Comparison of ENCODE assay signal across 7 mouse cellular contexts in the genomic region with DNA sequence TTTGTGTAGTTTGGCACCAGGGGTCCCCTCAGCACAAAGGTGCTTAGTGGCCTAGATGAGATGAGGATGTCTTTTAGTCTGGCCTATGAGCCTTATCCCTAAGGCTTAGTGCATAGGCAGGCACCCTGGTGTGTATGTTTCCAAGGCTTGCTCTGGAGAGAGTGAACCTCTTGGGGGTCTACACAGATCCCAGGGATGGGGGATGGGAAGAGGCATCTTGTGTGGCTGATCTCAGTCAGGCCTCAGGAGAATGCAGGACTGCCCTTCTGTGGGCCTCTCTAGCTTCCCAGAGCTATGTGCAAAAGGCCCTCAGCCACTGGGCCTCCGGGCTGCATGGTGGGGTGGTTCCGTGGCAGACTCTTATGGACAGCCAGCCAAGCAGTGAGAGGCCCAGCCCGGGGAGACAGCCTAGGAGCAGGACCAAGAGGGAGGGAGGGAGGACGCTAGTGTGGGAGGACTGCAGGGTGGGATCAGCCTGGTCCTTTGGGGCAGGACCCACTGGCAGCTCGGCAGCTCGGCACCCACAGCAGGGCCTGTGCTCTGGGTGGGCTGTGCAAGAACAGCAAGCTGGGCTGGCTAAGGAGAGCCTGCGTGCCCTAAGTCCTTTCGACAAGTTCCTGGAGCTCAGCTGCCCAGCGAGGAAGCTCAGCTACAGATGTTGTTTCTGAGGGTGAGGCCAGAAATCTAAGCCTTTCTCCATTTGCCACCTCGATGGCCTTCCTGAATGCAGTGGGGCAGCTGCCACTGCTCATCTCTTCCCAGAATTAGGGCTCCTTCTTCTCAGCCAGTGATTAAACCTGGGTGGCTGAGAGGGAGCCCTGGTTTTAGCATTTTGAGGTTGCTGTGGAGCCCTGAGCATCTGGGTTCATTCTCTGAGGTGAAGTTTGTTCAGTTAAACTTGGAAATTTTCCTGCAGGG. TPM values are rescaled to one million over a fixed set of nuclear protein-coding genes. Genes with fewer than 3 reads are reported as not detected.
DNase-seq lines count a peak whose midpoint lies in the region; ATAC-seq and TF ChIP-seq lines count a peak whose summit lies in the region.

No protein-coding gene starts in this region.

- ATAC-seq in heart, embryonic 13.5 days (ENCODE audit: extremely low read depth, insufficient number of reproducible peaks, low FRiP score, low TSS enrichment), result no peak
- ATAC-seq in neural tube, embryonic 15.5 days (ENCODE audit: low FRiP score), result no peak
- ATAC-seq in megakaryocyte-erythroid progenitor cell, adult 5-6 weeks (replicated peaks; ENCODE audit: low FRiP score, low TSS enrichment, poor library complexity, severe bottlenecking), result no peak
- ATAC-seq in megakaryocyte progenitor cell, adult 5-6 weeks (replicated peaks; ENCODE audit: poor library complexity), result no peak

- H3K9me3 ChIP-seq in heart, embryonic 13.5 days, result no peaks in the 10 kb centered on the region
- no peaks in the 10 kb centered on the region for H3K9me3 ChIP-seq in limb, embryonic 10.5 days (replicated peaks)
- no peaks in the 10 kb centered on the region for H3K9me3 ChIP-seq in neural tube, embryonic 15.5 days (replicated peaks)

- H3K27me3 ChIP-seq in heart, embryonic 13.5 days (replicated peaks), result no peaks in the 10 kb centered on the region
- H3K27me3 ChIP-seq in limb, embryonic 10.5 days (ENCODE audit: low read depth, poor library complexity, severe bottlenecking), result no peaks in the 10 kb centered on the region
- H3K27me3 ChIP-seq in neural tube, embryonic 15.5 days (replicated peaks), result no peaks in the 10 kb centered on the region

- no peak overlapping the region for H3K4me3 ChIP-seq in bone marrow, adult 2 months (replicated peaks; ENCODE audit: control insufficient read depth, low read depth, low read length)
- H3K4me3 ChIP-seq in heart, embryonic 13.5 days, result peak overlapping the region; percentile 15; the same call in 1 of the 2 replicates
- H3K4me3 ChIP-seq in limb, embryonic 10.5 days, result no peak overlapping the region
- no peak overlapping the region for H3K4me3 ChIP-seq in neural tube, embryonic 15.5 days (replicated peaks)

- H3K9ac ChIP-seq in heart, embryonic 13.5 days, result peak overlapping the region; percentile 72
- H3K9ac ChIP-seq in neural tube, embryonic 15.5 days (replicated peaks), result no peak overlapping the region

- peak; percentile 28 to 43 for DNase-seq in cerebellum, postnatal 14 days
- DNase-seq in limb, embryonic 10.5 days (ENCODE audit: low spot score), result no peak

- H3K4me2 ChIP-seq in heart, embryonic 13.5 days, result peak overlapping the region; percentile 51
- peak overlapping the region; percentile 11; the same call in 1 of the 2 replicates for H3K4me2 ChIP-seq in neural tube, embryonic 15.5 days

- TF ChIP-seq CTCF in bone marrow, adult 2 months (IDR thresholded peaks at IDR 0.05; ENCODE audit: control insufficient read depth, insufficient read depth, low read length), result no peak

- H3K4me1 ChIP-seq in bone marrow, adult 2 months (ENCODE audit: control insufficient read depth, insufficient read depth, low read length), result peaks cover 7% of the 10 kb centered on the region
- H3K4me1 ChIP-seq in heart, embryonic 13.5 days, result peaks cover 91% of the 10 kb centered on the region
- peaks cover 32% of the 10 kb centered on the region for H3K4me1 ChIP-seq in limb, embryonic 10.5 days
- H3K4me1 ChIP-seq in neural tube, embryonic 15.5 days, result peaks cover 49% of the 10 kb centered on the region

- 0 out of 2 replicates have a peak overlapping the region, but pooled peaks have one; percentile 14 for H3K27ac ChIP-seq in bone marrow, adult 2 months (ENCODE audit: control insufficient read depth, insufficient read depth, low read depth, low read length, poor library complexity)
- peak overlapping the region; percentile 86 for H3K27ac ChIP-seq in heart, embryonic 13.5 days (replicated peaks)
- peak overlapping the region; percentile 34 for H3K27ac ChIP-seq in limb, embryonic 10.5 days
- peak overlapping the region; percentile 64 for H3K27ac ChIP-seq in neural tube, embryonic 15.5 days (replicated peaks)

- H3K36me3 ChIP-seq in heart, embryonic 13.5 days, result 0 out of 2 replicates have a peak, but pooled peaks cover 10% of the 10 kb centered on the region
- peaks cover 22% of the 10 kb centered on the region for H3K36me3 ChIP-seq in limb, embryonic 10.5 days
- no peaks in the 10 kb centered on the region for H3K36me3 ChIP-seq in neural tube, embryonic 15.5 days

- no peak for TF ChIP-seq POLR2A in bone marrow, adult 2 months (IDR thresholded peaks at IDR 0.05; ENCODE audit: borderline replicate concordance, control insufficient read depth, low read depth, low read length)

- WGBS in bone marrow, adult 2 months, result 62% methylated on average over 10 of the region's 10 CpGs
- 30% methylated on average over 10 of the region's 10 CpGs for WGBS in heart, embryonic 13.5 days
- WGBS in limb, embryonic 10.5 days, result 59% methylated on average over 10 of the region's 10 CpGs
- 62% methylated on average over 10 of the region's 10 CpGs for WGBS in neural tube, embryonic 15.5 days

RNA-seq across cellular contexts. Expression of a gene that starts 5.5 kb away (rescaled TPM):
- 44.5 and 71.2 TPM in 2 replicates for polyA plus RNA-seq in bone marrow, adult 2 months (2011; ENCODE audit: insufficient read depth, insufficient read length, low replicate concordance, missing spikeins)
- polyA plus RNA-seq in heart, embryonic 13.5 days (2015; fragmentation: Nextera tagmentation; extraction: Ambion mirVana), result 72.7 and 73.4 TPM in 2 replicates
- 91.3 and 95.0 TPM in 2 replicates for polyA plus RNA-seq in limb, embryonic 10.5 days (2016; fragmentation: Nextera tagmentation; extraction: Ambion mirVana)
- polyA plus RNA-seq in neural tube, embryonic 15.5 days (2015; fragmentation: Nextera tagmentation; extraction: Ambion mirVana), result 52.0 and 59.7 TPM in 2 replicates
- 61.9 and 65.5 TPM in 2 replicates for total RNA-seq in megakaryocyte-erythroid progenitor cell, adult 5-6 weeks (2014; fragmentation: Nextera tagmentation)
- total RNA-seq in megakaryocyte-erythroid progenitor cell, adult 5-6 weeks (2017), result 60.3 and 82.2 TPM in 2 replicates
- total RNA-seq in megakaryocyte progenitor cell, adult 5-6 weeks (2015), result 33.8 and 40.3 TPM in 2 replicates
- total RNA-seq in megakaryocyte progenitor cell, adult 5-6 weeks (2017), result 46.9 and 50.2 TPM in 2 replicates

RNA-seq across cellular contexts. Expression of a gene that starts 43.8 kb away (rescaled TPM):
- polyA plus RNA-seq in bone marrow, adult 2 months (2011; ENCODE audit: insufficient read depth, insufficient read length, low replicate concordance, missing spikeins), result 8.1 and 19.0 TPM in 2 replicates
- polyA plus RNA-seq in heart, embryonic 13.5 days (2015; fragmentation: Nextera tagmentation; extraction: Ambion mirVana), result 30.6 and 34.5 TPM in 2 replicates
- 40.8 and 41.2 TPM in 2 replicates for polyA plus RNA-seq in limb, embryonic 10.5 days (2016; fragmentation: Nextera tagmentation; extraction: Ambion mirVana)
- polyA plus RNA-seq in neural tube, embryonic 15.5 days (2015; fragmentation: Nextera tagmentation; extraction: Ambion mirVana), result 32.6 and 33.9 TPM in 2 replicates
- total RNA-seq in megakaryocyte-erythroid progenitor cell, adult 5-6 weeks (2014; fragmentation: Nextera tagmentation), result 30.3 and 38.1 TPM in 2 replicates
- total RNA-seq in megakaryocyte-erythroid progenitor cell, adult 5-6 weeks (2017), result 2.3 and 31.3 TPM in 2 replicates
- 13.4 and 14.1 TPM in 2 replicates for total RNA-seq in megakaryocyte progenitor cell, adult 5-6 weeks (2015)
- total RNA-seq in megakaryocyte progenitor cell, adult 5-6 weeks (2017), result 12.4 and 15.6 TPM in 2 replicates

RNA-seq across cellular contexts. Expression of a gene that starts 43.8 kb away (rescaled TPM):
- 27.9 and 52.2 TPM in 2 replicates for polyA plus RNA-seq in bone marrow, adult 2 months (2011; ENCODE audit: insufficient read depth, insufficient read length, low replicate concordance, missing spikeins)
- polyA plus RNA-seq in heart, embryonic 13.5 days (2015; fragmentation: Nextera tagmentation; extraction: Ambion mirVana), result 62.5 and 65.9 TPM in 2 replicates
- 31.6 and 49.5 TPM in 2 replicates for polyA plus RNA-seq in limb, embryonic 10.5 days (2016; fragmentation: Nextera tagmentation; extraction: Ambion mirVana)
- 187 and 191 TPM in 2 replicates for polyA plus RNA-seq in neural tube, embryonic 15.5 days (2015; fragmentation: Nextera tagmentation; extraction: Ambion mirVana)
- total RNA-seq in megakaryocyte-erythroid progenitor cell, adult 5-6 weeks (2014; fragmentation: Nextera tagmentation), result 9.4 and 9.8 TPM in 2 replicates
- total RNA-seq in megakaryocyte-erythroid progenitor cell, adult 5-6 weeks (2017), result 2.4 and 7.8 TPM in 2 replicates
- 9.3 and 9.4 TPM in 2 replicates for total RNA-seq in megakaryocyte progenitor cell, adult 5-6 weeks (2015)
- 5.3 and 7.5 TPM in 2 replicates for total RNA-seq in megakaryocyte progenitor cell, adult 5-6 weeks (2017)

RNA-seq across cellular contexts. Expression of a gene that starts 56.9 kb away (rescaled TPM):
- not detected in 2 replicates for polyA plus RNA-seq in bone marrow, adult 2 months (2011; ENCODE audit: insufficient read depth, insufficient read length, low replicate concordance, missing spikeins)
- polyA plus RNA-seq in heart, embryonic 13.5 days (2015; fragmentation: Nextera tagmentation; extraction: Ambion mirVana), result 0.25 TPM in 1 of 2 replicates, not detected in the other
- 0.23 TPM in 1 of 2 replicates, not detected in the other for polyA plus RNA-seq in limb, embryonic 10.5 days (2016; fragmentation: Nextera tagmentation; extraction: Ambion mirVana)
- polyA plus RNA-seq in neural tube, embryonic 15.5 days (2015; fragmentation: Nextera tagmentation; extraction: Ambion mirVana), result 78.0 and 99.5 TPM in 2 replicates
- total RNA-seq in megakaryocyte-erythroid progenitor cell, adult 5-6 weeks (2014; fragmentation: Nextera tagmentation), result not detected in 2 replicates
- not detected in 2 replicates for total RNA-seq in megakaryocyte-erythroid progenitor cell, adult 5-6 weeks (2017)
- not detected in 2 replicates for total RNA-seq in megakaryocyte progenitor cell, adult 5-6 weeks (2015)
- not detected in 2 replicates for total RNA-seq in megakaryocyte progenitor cell, adult 5-6 weeks (2017)

Comparison
In these comparisons a context has a peak if more than half of its experiments do, and no peak if none do; other contexts are left out.
1. H3K27ac ChIP-seq: peak in every context shown above with its lines; median percentile 86 in heart, embryonic 13.5 days; 64 in neural tube, embryonic 15.5 days; 34 in limb, embryonic 10.5 days; 14 in bone marrow, adult 2 months.